Comparison of ENCODE assay signal across 1 mouse cellular context in genomic region chr11:5789071-5789753, GRCm38 (mm10).
TF ChIP-seq lines count a peak whose summit lies in the region.

No protein-coding gene starts in this region.

TF ChIP-seq in MEL, 35 proteins besides CTCF, POLR2A, EP300 and RAD21 (continued from another document):
- TF ChIP-seq ELF1 (IDR thresholded peaks at IDR 0.05; ENCODE audit: low read depth, low read length): peak; percentile 60; the same call in 1 of the 2 replicates
